Mouse (Mus musculus): ENCODE data around the gene Peli2. TPM values are rescaled to one million over a fixed set of nuclear protein-coding genes. Genes with fewer than 3 reads are reported as not detected.

Gene Peli2
- polyA plus RNA-seq, 1 experiment from 2014 or later = 15.8 TPM

- 0 out of 2 replicates have a peak, but pooled peaks have one; percentile 10 for ATAC-seq (ENCODE audit: low read depth)
- no peak overlapping the region for H3K4me3 ChIP-seq (ENCODE audit: low read length)
- H3K9me3 ChIP-seq (ENCODE audit: control insufficient read depth, low read length) = no peaks in the 10 kb centered on the region
- no peak overlapping the region for H3K4me2 ChIP-seq (ENCODE audit: low read depth, low read length)
- H3K9ac ChIP-seq (ENCODE audit: low read length) = no peak overlapping the region
- 34% methylated on average over 7 of the region's 7 CpGs for WGBS
- H3K36me3 ChIP-seq (ENCODE audit: control insufficient read depth, insufficient read depth, low read length) = no peaks in the 10 kb centered on the region
- H3K4me1 ChIP-seq (replicated peaks; ENCODE audit: control insufficient read depth, insufficient read depth, low read length) = peaks cover 24% of the 10 kb centered on the region
- H3K27me3 ChIP-seq (ENCODE audit: control insufficient read depth, insufficient read depth, low read depth, low read length) = no peaks in the 10 kb centered on the region
- 0 out of 2 replicates have a peak overlapping the region, but pooled peaks have one; percentile 12 for H3K27ac ChIP-seq (ENCODE audit: low read length)
Observed at GRCm38 (mm10) chr14:48225810-48226446, 105.3 kb downstream of the Peli2 start.

- Histone ChIP-seq H3K27ac (ENCODE audit: low read length) (no peak overlapping the region), H3K27me3 (ENCODE audit: control insufficient read depth, insufficient read depth, low read depth, low read length) (no peaks in the 10 kb centered on the region), H3K36me3 (ENCODE audit: control insufficient read depth, insufficient read depth, low read length) (no peaks in the 10 kb centered on the region), H3K4me2 (ENCODE audit: low read depth, low read length) (no peak overlapping the region), H3K4me1 (replicated peaks; ENCODE audit: control insufficient read depth, insufficient read depth, low read length) (peaks cover 24% of the 10 kb centered on the region), H3K9me3 (ENCODE audit: control insufficient read depth, low read length) (no peaks in the 10 kb centered on the region), H3K4me3 (ENCODE audit: low read length) (no peak overlapping the region), H3K9ac (ENCODE audit: low read length) (no peak overlapping the region)
- 72% methylated on average over 10 of the region's 10 CpGs for WGBS
- ATAC-seq (ENCODE audit: low read depth) = no peak
Observed at GRCm38 (mm10) chr14:48226759-48227158, 106.1 kb downstream of the Peli2 start.

- Histone ChIP-seq H3K27me3 (ENCODE audit: control insufficient read depth, insufficient read depth, low read depth, low read length) (no peaks in the 10 kb centered on the region), H3K36me3 (ENCODE audit: control insufficient read depth, insufficient read depth, low read length) (no peaks in the 10 kb centered on the region), H3K9me3 (ENCODE audit: control insufficient read depth, low read length) (no peaks in the 10 kb centered on the region), H3K4me2 (ENCODE audit: low read depth, low read length) (no peak overlapping the region), H3K9ac (ENCODE audit: low read length) (no peak overlapping the region), H3K27ac (ENCODE audit: low read length) (no peak overlapping the region), H3K4me1 (replicated peaks; ENCODE audit: control insufficient read depth, insufficient read depth, low read length) (no peaks in the 10 kb centered on the region), H3K4me3 (ENCODE audit: low read length) (no peak overlapping the region)
- WGBS = 79% methylated on average over 20 of the region's 20 CpGs
- no peak for ATAC-seq (ENCODE audit: low read depth)
Observed at GRCm38 (mm10) chr14:48234785-48235519, 114.3 kb downstream of the Peli2 start.

- WGBS = 85% methylated on average over 7 of the region's 7 CpGs
- no peak for ATAC-seq (ENCODE audit: low read depth)
- no peaks in the 10 kb centered on the region for H3K4me1 ChIP-seq (replicated peaks; ENCODE audit: control insufficient read depth, insufficient read depth, low read length)
- no peaks in the 10 kb centered on the region; the same call in 1 of the 2 replicates for H3K36me3 ChIP-seq (ENCODE audit: control insufficient read depth, insufficient read depth, low read length)
- no peak overlapping the region for H3K9ac ChIP-seq (ENCODE audit: low read length)
- H3K4me3 ChIP-seq (ENCODE audit: low read length) = no peak overlapping the region
- no peaks in the 10 kb centered on the region for H3K9me3 ChIP-seq (ENCODE audit: control insufficient read depth, low read length)
- no peak overlapping the region for H3K4me2 ChIP-seq (ENCODE audit: low read depth, low read length)
- H3K27me3 ChIP-seq (ENCODE audit: control insufficient read depth, insufficient read depth, low read depth, low read length) = no peaks in the 10 kb centered on the region
- no peak overlapping the region for H3K27ac ChIP-seq (ENCODE audit: low read length)
Observed at GRCm38 (mm10) chr14:48241335-48241734, 120.7 kb downstream of the Peli2 start.

- peaks cover 4% of the 10 kb centered on the region; the same call in 1 of the 2 replicates for H3K36me3 ChIP-seq (ENCODE audit: control insufficient read depth, insufficient read depth, low read length)
- no peak overlapping the region for H3K9ac ChIP-seq (ENCODE audit: low read length)
- ATAC-seq (ENCODE audit: low read depth) = peak; percentile 68; the same call in 1 of the 2 replicates
- H3K4me1 ChIP-seq (replicated peaks; ENCODE audit: control insufficient read depth, insufficient read depth, low read length) = no peaks in the 10 kb centered on the region; the same call in 1 of the 2 replicates
- H3K4me2 ChIP-seq (ENCODE audit: low read depth, low read length) = no peak overlapping the region
- no peak overlapping the region for H3K4me3 ChIP-seq (ENCODE audit: low read length)
- H3K27me3 ChIP-seq (ENCODE audit: control insufficient read depth, insufficient read depth, low read depth, low read length) = no peaks in the 10 kb centered on the region
- WGBS = 28% methylated on average over 3 of the region's 3 CpGs
- H3K27ac ChIP-seq (ENCODE audit: low read length) = no peak overlapping the region
- H3K9me3 ChIP-seq (ENCODE audit: control insufficient read depth, low read length) = no peaks in the 10 kb centered on the region
Observed at GRCm38 (mm10) chr14:48246236-48246635, 125.6 kb downstream of the Peli2 start.

- Histone ChIP-seq H3K4me3 (ENCODE audit: low read length) (no peak overlapping the region), H3K4me2 (ENCODE audit: low read depth, low read length) (no peak overlapping the region), H3K9me3 (ENCODE audit: control insufficient read depth, low read length) (no peaks in the 10 kb centered on the region), H3K4me1 (replicated peaks; ENCODE audit: control insufficient read depth, insufficient read depth, low read length) (peaks cover 3% of the 10 kb centered on the region; the same call in 1 of the 2 replicates), H3K27ac (ENCODE audit: low read length) (no peak overlapping the region), H3K36me3 (ENCODE audit: control insufficient read depth, insufficient read depth, low read length) (peaks cover 4% of the 10 kb centered on the region; the same call in 1 of the 2 replicates), H3K27me3 (ENCODE audit: control insufficient read depth, insufficient read depth, low read depth, low read length) (no peaks in the 10 kb centered on the region), H3K9ac (ENCODE audit: low read length) (no peak overlapping the region)
- ATAC-seq (ENCODE audit: low read depth) = no peak
- 67% methylated on average over 9 of the region's 9 CpGs for WGBS
Observed at GRCm38 (mm10) chr14:48246963-48247362, 126.3 kb downstream of the Peli2 start.

GRCm38 (mm10) chr14:48249459-48249858 is 128.8 kb downstream of the Peli2 start:
- Histone ChIP-seq H3K27me3 (ENCODE audit: control insufficient read depth, insufficient read depth, low read depth, low read length) (no peaks in the 10 kb centered on the region), H3K4me3 (ENCODE audit: low read length) (no peak overlapping the region), H3K4me1 (replicated peaks; ENCODE audit: control insufficient read depth, insufficient read depth, low read length) (peaks cover 3% of the 10 kb centered on the region; the same call in 1 of the 2 replicates), H3K9me3 (ENCODE audit: control insufficient read depth, low read length) (no peaks in the 10 kb centered on the region), H3K27ac (ENCODE audit: low read length) (no peak overlapping the region), H3K9ac (ENCODE audit: low read length) (no peak overlapping the region), H3K36me3 (ENCODE audit: control insufficient read depth, insufficient read depth, low read length) (peaks cover 4% of the 10 kb centered on the region), H3K4me2 (ENCODE audit: low read depth, low read length) (no peak overlapping the region)
- WGBS = 87% methylated on average over 2 of the region's 2 CpGs
- ATAC-seq (ENCODE audit: low read depth) = no peak

GRCm38 (mm10) chr14:48249909-48250308 is 129.3 kb downstream of the Peli2 start:
- peaks cover 4% of the 10 kb centered on the region for H3K36me3 ChIP-seq (ENCODE audit: control insufficient read depth, insufficient read depth, low read length)
- no peak overlapping the region for H3K4me2 ChIP-seq (ENCODE audit: low read depth, low read length)
- 91% methylated on average over 9 of the region's 9 CpGs for WGBS
- H3K9ac ChIP-seq (ENCODE audit: low read length) = no peak overlapping the region
- ATAC-seq (ENCODE audit: low read depth) = no peak
- H3K27ac ChIP-seq (ENCODE audit: low read length) = no peak overlapping the region
- no peaks in the 10 kb centered on the region for H3K27me3 ChIP-seq (ENCODE audit: control insufficient read depth, insufficient read depth, low read depth, low read length)
- no peak overlapping the region for H3K4me3 ChIP-seq (ENCODE audit: low read length)
- H3K4me1 ChIP-seq (replicated peaks; ENCODE audit: control insufficient read depth, insufficient read depth, low read length) = peaks cover 3% of the 10 kb centered on the region; the same call in 1 of the 2 replicates
- no peaks in the 10 kb centered on the region for H3K9me3 ChIP-seq (ENCODE audit: control insufficient read depth, low read length)

- Histone ChIP-seq H3K9me3 (ENCODE audit: control insufficient read depth, low read length) (no peaks in the 10 kb centered on the region), H3K4me2 (ENCODE audit: low read depth, low read length) (no peak overlapping the region), H3K36me3 (ENCODE audit: control insufficient read depth, insufficient read depth, low read length) (peaks cover 10% of the 10 kb centered on the region), H3K27ac (ENCODE audit: low read length) (no peak overlapping the region), H3K4me3 (ENCODE audit: low read length) (no peak overlapping the region), H3K4me1 (replicated peaks; ENCODE audit: control insufficient read depth, insufficient read depth, low read length) (peaks cover 3% of the 10 kb centered on the region; the same call in 1 of the 2 replicates), H3K27me3 (ENCODE audit: control insufficient read depth, insufficient read depth, low read depth, low read length) (no peaks in the 10 kb centered on the region), H3K9ac (ENCODE audit: low read length) (no peak overlapping the region)
- WGBS = 62% methylated on average over 9 of the region's 9 CpGs
- ATAC-seq (ENCODE audit: low read depth) = 0 out of 2 replicates have a peak, but pooled peaks have one; percentile 54
Observed at GRCm38 (mm10) chr14:48251381-48251979, 130.9 kb downstream of the Peli2 start.
